Mouse (Mus musculus): ENCODE data around the gene Otulinl.

The Otulinl gene

GRCm38 (mm10) chr15:27680997-27681396 lies 382 bp downstream of the Otulinl start:
- DNase-seq (ENCODE audit: low spot score in 2 of 2), result no peak

GRCm38 (mm10) chr15:27678511-27678910 lies 2.9 kb downstream of the Otulinl start:
- no peak for DNase-seq (ENCODE audit: low spot score in 2 of 2)

- DNase-seq (ENCODE audit: low spot score in 2 of 2), result no peak
These were observed 3.6 kb downstream of the Otulinl start for GRCm38 (mm10) chr15:27677801-27678200.

- no peak for DNase-seq (ENCODE audit: low spot score in 2 of 2)
These were observed 5.2 kb downstream of the Otulinl start for GRCm38 (mm10) chr15:27676211-27676610.

GRCm38 (mm10) chr15:27675122-27675521 lies 6.3 kb downstream of the Otulinl start:
- no peak for DNase-seq (ENCODE audit: low spot score in 2 of 2)

GRCm38 (mm10) chr15:27674041-27674440 lies 7.3 kb downstream of the Otulinl start:
- no peak for DNase-seq (ENCODE audit: low spot score in 2 of 2)

GRCm38 (mm10) chr15:27673151-27673550 lies 8.2 kb downstream of the Otulinl start:
- DNase-seq (ENCODE audit: low spot score in 2 of 2), result no peak

GRCm38 (mm10) chr15:27672259-27672658 lies 9.1 kb downstream of the Otulinl start:
- no peak for DNase-seq (ENCODE audit: low spot score in 2 of 2)

- DNase-seq (ENCODE audit: low spot score in 2 of 2), result no peak
These were observed 9.7 kb downstream of the Otulinl start for GRCm38 (mm10) chr15:27671612-27672245.

- no peak for DNase-seq (ENCODE audit: low spot score in 2 of 2)
These were observed 10.7 kb downstream of the Otulinl start for GRCm38 (mm10) chr15:27670708-27671107.

- no peak for DNase-seq (ENCODE audit: low spot score in 2 of 2)
These were observed 11.4 kb downstream of the Otulinl start for GRCm38 (mm10) chr15:27669931-27670411.

- DNase-seq (ENCODE audit: low spot score in 2 of 2), result peak; percentile 43 to 70
These were observed 12.1 kb downstream of the Otulinl start for GRCm38 (mm10) chr15:27669276-27669675.

- no peak for DNase-seq (ENCODE audit: low spot score in 2 of 2)
These were observed 12.8 kb downstream of the Otulinl start for GRCm38 (mm10) chr15:27668557-27668956.

- DNase-seq (ENCODE audit: low spot score in 2 of 2), result no peak
These were observed 13.3 kb downstream of the Otulinl start for GRCm38 (mm10) chr15:27668001-27668461.

GRCm38 (mm10) chr15:27666911-27667539 lies 14.4 kb downstream of the Otulinl start:
- no peak for DNase-seq (ENCODE audit: low spot score in 2 of 2)

GRCm38 (mm10) chr15:27665392-27665911 lies 15.9 kb downstream of the Otulinl start:
- DNase-seq (ENCODE audit: low spot score in 2 of 2), result no peak

GRCm38 (mm10) chr15:27664126-27664525 lies 17.3 kb downstream of the Otulinl start:
- no peak for DNase-seq (ENCODE audit: low spot score in 2 of 2)

GRCm38 (mm10) chr15:27662699-27663098 lies 18.7 kb downstream of the Otulinl start:
- DNase-seq (ENCODE audit: low spot score in 2 of 2), result no peak

GRCm38 (mm10) chr15:27661696-27662095 lies 19.7 kb downstream of the Otulinl start:
- no peak for DNase-seq (ENCODE audit: low spot score in 2 of 2)

GRCm38 (mm10) chr15:27659592-27660244 lies 21.7 kb downstream of the Otulinl start:
- DNase-seq (ENCODE audit: low spot score in 2 of 2), result peak; percentile 93 to 94

- no peak for DNase-seq (ENCODE audit: low spot score in 2 of 2)
These were observed 22.2 kb downstream of the Otulinl start for GRCm38 (mm10) chr15:27659143-27659542.

GRCm38 (mm10) chr15:27658356-27658755 lies 23.0 kb downstream of the Otulinl start:
- DNase-seq (ENCODE audit: low spot score in 2 of 2), result no peak
